Mouse (Mus musculus) embryonic facial prominence, embryonic 14.5 days (tissue): ENCODE results near the gene Olfr1375. TPM values are rescaled to one million over a fixed set of nuclear protein-coding genes. Genes with fewer than 3 reads are reported as not detected.
A peak's percentile ranks its signal among the peaks of the same experiment; 100 is the strongest.

Experiments used
- ATAC-seq: fragments of 200-750 bp; cut with Nextera tagmentation; 2 replicates; pipeline ENCODE4 v1.8.0; 2017; ENCODE audit warnings: low read depth, moderate number of reproducible peaks, moderate TSS enrichment
- DNase-seq: peaks from one replicate; pipeline ENCODE4 v3.0.0-alpha.2; 2015; ENCODE audit warnings: low spot score
- H3K27ac ChIP-seq: fragments of 300-500 bp; sonication (generic); replicated peaks from 2 replicates; pipeline ENCODE4 v1.5.1; 2014; ENCODE audit warnings: low read depth, mild to moderate bottlenecking, low read length, moderate library complexity
- H3K27me3 ChIP-seq: fragments of 300-500 bp; sonication (generic); replicated peaks from 2 replicates; pipeline ENCODE4 v1.6.1; 2014; ENCODE audit warnings: low read length; ENCODE audit not compliant: control insufficient read depth, insufficient read depth
- H3K36me3 ChIP-seq: fragments of 300-500 bp; sonication (generic); 2 replicates; pipeline ENCODE4 v1.6.1; 2014; ENCODE audit warnings: low read length, mixed read lengths; ENCODE audit not compliant: control insufficient read depth, insufficient read depth
- H3K4me1 ChIP-seq: fragments of 300-500 bp; sonication (generic); 2 replicates; pipeline ENCODE4 v1.6.1; 2014; ENCODE audit warnings: antibody characterized with exemption, low read length; ENCODE audit not compliant: control insufficient read depth, insufficient read depth
- H3K4me2 ChIP-seq: fragments of 300-500 bp; sonication (generic); 2 replicates; pipeline ENCODE4 v1.6.1; 2014; ENCODE audit warnings: low read depth, mild to moderate bottlenecking, low read length, moderate library complexity, mixed read lengths
- H3K4me3 ChIP-seq: fragments of 300-500 bp; sonication (generic); 2 replicates; pipeline ENCODE4 v1.5.1; 2014; ENCODE audit warnings: low read depth, mild to moderate bottlenecking, low read length
- H3K9ac ChIP-seq: fragments of 300-500 bp; sonication (generic); 2 replicates; pipeline ENCODE4 v1.6.1; 2014; ENCODE audit warnings: low read depth, mild to moderate bottlenecking, low read length, moderate library complexity, mixed read lengths
- H3K9me3 ChIP-seq: fragments of 300-500 bp; sonication (generic); 2 replicates; pipeline ENCODE4 v1.6.1; 2016; ENCODE audit warnings: low read length; ENCODE audit not compliant: control insufficient read depth
- WGBS: fragments of 180-500 bp; shearing (Covaris S2); extraction: QIAGEN DNeasy Blood & Tissue Kit; methylation state at CpG from one replicate; pipeline ENCODE4 v1.1.7; 2014; 5-methylcytosine and 5-hydroxymethylcytosine counted together
- polyA plus RNA-seq: library from polyadenylated mRNA; unstranded; fragments of >200 nt; fragmentation: Nextera tagmentation; extraction: Ambion mirVana; gene quantifications from 2 replicates; pipeline ENCODE4 v1.2.1, GENCODE M21; 2014

The Olfr1375 gene
- polyA plus RNA-seq, 1 experiment from 2014 or later = not detected

GRCm38 (mm10) chr11:51063841-51064240, 15.9 kb downstream of the Olfr1375 start:
- ATAC-seq = no peak
- Histone ChIP-seq H3K27ac (no peak overlapping the region), H3K4me2 (no peak overlapping the region), H3K4me3 (no peak overlapping the region), H3K9me3 (0 out of 2 replicates have a peak, but pooled peaks cover 1% of the 10 kb centered on the region), H3K4me1 (0 out of 2 replicates have a peak, but pooled peaks cover 3% of the 10 kb centered on the region), H3K36me3 (peaks cover 33% of the 10 kb centered on the region), H3K27me3 (no peaks in the 10 kb centered on the region), H3K9ac (no peak overlapping the region)
- WGBS = 95% methylated on average over 8 of the region's 8 CpGs
- no peak for DNase-seq

DNA sequence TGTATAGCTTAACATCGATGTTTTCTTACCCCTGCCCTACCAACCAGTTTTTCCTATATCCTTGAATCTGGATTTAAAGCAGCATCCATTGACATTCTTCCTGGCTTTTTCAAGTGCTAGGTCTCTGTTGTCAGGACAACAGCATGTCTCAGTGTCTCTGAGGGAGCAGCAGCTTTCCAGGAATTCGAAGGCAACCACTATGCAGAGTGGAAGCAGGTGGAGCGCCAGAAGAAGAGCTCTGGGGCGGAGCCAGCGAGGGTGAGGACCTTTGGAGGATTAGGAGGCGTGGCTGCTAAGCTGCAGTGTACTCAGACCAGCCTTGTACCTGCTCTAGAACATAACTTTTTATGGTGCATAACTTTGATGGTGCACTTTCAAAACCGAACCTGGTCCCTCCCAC, 36.6 kb downstream of the Olfr1375 start:
- Histone ChIP-seq H3K4me1 (no peaks in the 10 kb centered on the region), H3K4me2 (no peak overlapping the region), H3K9ac (no peak overlapping the region), H3K27ac (no peak overlapping the region), H3K9me3 (no peaks in the 10 kb centered on the region), H3K27me3 (no peaks in the 10 kb centered on the region), H3K36me3 (no peaks in the 10 kb centered on the region), H3K4me3 (no peak overlapping the region)
- peak; percentile 41 for DNase-seq
- no peak for ATAC-seq
- WGBS = 41% methylated on average over 7 of the region's 7 CpGs

DNA sequence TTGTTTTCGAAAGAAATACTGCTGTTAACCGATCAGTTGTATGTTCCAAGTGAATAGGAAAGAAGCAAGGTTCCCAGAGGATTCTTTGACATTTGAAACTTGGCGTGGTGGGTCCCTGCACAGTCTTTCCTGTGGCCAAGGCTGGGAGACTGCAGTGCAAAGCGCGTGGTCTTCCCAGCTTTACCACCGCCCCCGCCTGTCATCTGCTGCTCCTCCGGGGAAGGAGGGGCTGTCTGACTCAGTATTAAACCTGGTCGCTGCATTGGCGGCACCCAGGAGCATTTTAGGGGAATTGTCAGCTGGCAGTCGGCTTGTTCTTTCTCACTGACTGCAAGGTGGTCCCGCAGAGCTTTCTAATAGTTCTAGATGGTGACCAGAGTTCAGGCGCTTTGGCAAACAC, 37.4 kb downstream of the Olfr1375 start:
- 52% methylated on average over 13 of the region's 13 CpGs for WGBS
- ATAC-seq = no peak
- no peak overlapping the region for H3K9ac ChIP-seq

More for the DNA sequence above, 37.4 kb downstream of the Olfr1375 start:
- Histone ChIP-seq H3K4me2 (no peak overlapping the region), H3K27ac (no peak overlapping the region), H3K27me3 (no peaks in the 10 kb centered on the region), H3K36me3 (no peaks in the 10 kb centered on the region), H3K9me3 (no peaks in the 10 kb centered on the region), H3K4me1 (no peaks in the 10 kb centered on the region), H3K4me3 (no peak overlapping the region)
- DNase-seq = no peak

Other genes with a start within 250 kb of the Olfr1375 start
- 45.9 and 49.4 TPM in 2 replicates for gene Zfp354c, start 220.4 kb upstream of the Olfr1375 start, polyA plus RNA-seq
- gene Zfp879, start 206.6 kb upstream of the Olfr1375 start, polyA plus RNA-seq = 0.79 and 0.81 TPM in 2 replicates
- 0.05 and 0.13 TPM in 2 replicates for gene Grm6, start 197.4 kb upstream of the Olfr1375 start, polyA plus RNA-seq
- gene Zfp454, start 160.5 kb upstream of the Olfr1375 start, polyA plus RNA-seq = 6.8 and 8.2 TPM in 2 replicates
- gene Zfp2, start 131.9 kb upstream of the Olfr1375 start, polyA plus RNA-seq = 10.1 and 10.5 TPM in 2 replicates
- gene Zfp354b, start 116.5 kb upstream of the Olfr1375 start, polyA plus RNA-seq = 1.5 and 1.6 TPM in 2 replicates
- gene 4933414I15Rik, start 104.3 kb upstream of the Olfr1375 start, polyA plus RNA-seq = not detected in 2 replicates
- gene Prop1, start 94.3 kb upstream of the Olfr1375 start, polyA plus RNA-seq = not detected in 2 replicates
- not detected in 2 replicates for gene Olfr1378, start 81.6 kb upstream of the Olfr1375 start, polyA plus RNA-seq
- gene Olfr1377, start 66.1 kb upstream of the Olfr1375 start, polyA plus RNA-seq = 0.17 TPM in 1 of 2 replicates, not detected in the other
- not detected in 2 replicates for gene Olfr51, start 44.5 kb upstream of the Olfr1375 start, polyA plus RNA-seq
- 0.04 TPM in 1 of 2 replicates, not detected in the other for gene Olfr54, start 33.9 kb upstream of the Olfr1375 start, polyA plus RNA-seq
- gene Zfp354a, start 11.1 kb downstream of the Olfr1375 start, polyA plus RNA-seq = 8.0 and 10.4 TPM in 2 replicates
- gene Gm12569, start 172.4 kb downstream of the Olfr1375 start, polyA plus RNA-seq = not detected in 2 replicates
- 111 and 126 TPM in 2 replicates for gene Clk4, start 213.6 kb downstream of the Olfr1375 start, polyA plus RNA-seq
- gene BC049762, start 214.9 kb downstream of the Olfr1375 start, polyA plus RNA-seq = 0.33 and 0.48 TPM in 2 replicates
- gene Col23a1, start 241.8 kb downstream of the Olfr1375 start, polyA plus RNA-seq = 20.1 and 20.2 TPM in 2 replicates